Mouse (Mus musculus) ES-E14 (cell line): ENCODE results near the gene Rapgef3.

Experiments used
- ZC3H11A ChIP-seq: IDR thresholded peaks from 2 replicates; pipeline ENCODE4 v1.6.1; 2012; ENCODE audit warnings: low read depth, mild to moderate bottlenecking, inconsistent platforms, low read length, borderline replicate concordance
- ZNF384 ChIP-seq: IDR thresholded peaks from 2 replicates; pipeline ENCODE4 v1.6.1; 2012; ENCODE audit warnings: low read depth, low read length, inconsistent platforms

GRCm38 (mm10) chr15:97762733-97763132 lies 5.0 kb downstream of the Rapgef3 start:
- TF ChIP-seq ZNF384 (no peak), ZC3H11A (no peak)
